Mouse (Mus musculus): ENCODE data around the gene Taf4.

Gene Taf4

GRCm38 (mm10) chr2:179931741-179932140 lies 44.7 kb downstream of the Taf4 start:
- DNase-seq: peak; percentile 34

DNA sequence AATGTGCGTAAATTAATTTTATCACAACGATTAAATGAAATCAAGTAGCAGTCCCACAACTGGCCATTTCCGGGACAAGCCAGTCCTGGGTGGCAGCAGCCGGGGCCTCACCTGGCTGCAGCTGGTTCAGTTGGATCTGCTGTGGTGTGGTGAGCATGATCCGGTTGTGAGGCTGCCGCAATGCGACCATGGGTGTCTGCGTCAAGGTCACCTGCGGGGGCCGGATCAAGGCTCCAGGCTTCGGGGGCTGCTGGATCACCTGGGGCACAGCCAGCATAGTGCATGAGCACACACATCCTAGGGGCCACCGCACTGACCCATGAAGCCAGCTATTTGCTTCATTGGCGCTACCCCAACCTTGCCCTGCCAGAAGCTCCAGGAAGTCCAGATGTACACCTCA lies 47.3 kb downstream of the Taf4 start:
- DNase-seq: no peak

- no peak for DNase-seq
Observed at GRCm38 (mm10) chr2:179924038-179924437, 52.4 kb downstream of the Taf4 start.

DNA sequence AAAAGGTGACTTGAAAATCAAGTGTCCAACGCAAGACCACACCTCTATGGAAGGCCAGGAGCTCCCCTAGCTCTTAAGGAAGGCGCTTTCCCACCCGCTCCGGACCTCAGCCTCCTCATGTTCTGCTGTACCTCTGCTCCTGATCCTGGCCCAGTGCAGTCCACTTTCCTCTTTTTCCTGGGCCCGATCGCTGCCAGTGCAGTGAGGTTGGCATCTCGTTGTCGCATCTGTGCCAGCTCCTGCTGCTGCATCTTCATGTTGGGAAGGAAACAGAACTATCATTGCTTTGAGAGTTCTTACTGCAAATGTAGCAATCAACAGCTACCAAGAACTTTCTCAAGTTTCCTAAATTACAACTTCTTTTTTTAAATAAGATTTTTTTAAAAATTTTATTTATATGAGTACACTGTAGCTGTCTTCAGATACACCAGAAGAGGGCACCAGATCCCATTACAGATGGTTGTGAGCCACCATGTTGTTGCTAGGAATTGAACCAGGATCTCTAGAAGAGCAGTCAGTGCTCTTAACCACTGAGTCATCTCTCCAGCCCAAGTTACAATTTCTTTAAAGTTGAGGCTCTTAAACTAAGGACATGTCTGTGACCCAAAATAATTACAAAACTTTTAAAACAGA lies 55.3 kb downstream of the Taf4 start:
- DNase-seq: peak; percentile 25

DNA sequence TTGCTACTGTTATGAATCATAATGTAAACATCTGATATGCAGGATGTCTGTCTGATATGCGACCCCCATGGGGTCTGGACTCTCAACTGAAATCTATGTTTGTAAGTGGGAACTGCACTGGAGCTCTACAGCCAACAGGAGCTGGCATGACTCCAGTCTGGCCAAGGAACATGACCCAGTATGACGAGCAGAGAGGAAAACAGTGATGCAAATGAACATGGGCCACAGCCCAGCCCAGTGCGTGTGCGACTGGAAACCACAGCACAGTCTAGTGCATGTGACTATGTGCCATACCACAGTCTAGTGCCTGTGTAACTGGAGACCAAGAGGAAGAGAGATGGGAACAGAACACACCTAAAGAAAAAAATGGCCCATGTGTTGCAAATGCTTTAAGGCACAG lies 56.4 kb downstream of the Taf4 start:
- DNase-seq: no peak

DNA sequence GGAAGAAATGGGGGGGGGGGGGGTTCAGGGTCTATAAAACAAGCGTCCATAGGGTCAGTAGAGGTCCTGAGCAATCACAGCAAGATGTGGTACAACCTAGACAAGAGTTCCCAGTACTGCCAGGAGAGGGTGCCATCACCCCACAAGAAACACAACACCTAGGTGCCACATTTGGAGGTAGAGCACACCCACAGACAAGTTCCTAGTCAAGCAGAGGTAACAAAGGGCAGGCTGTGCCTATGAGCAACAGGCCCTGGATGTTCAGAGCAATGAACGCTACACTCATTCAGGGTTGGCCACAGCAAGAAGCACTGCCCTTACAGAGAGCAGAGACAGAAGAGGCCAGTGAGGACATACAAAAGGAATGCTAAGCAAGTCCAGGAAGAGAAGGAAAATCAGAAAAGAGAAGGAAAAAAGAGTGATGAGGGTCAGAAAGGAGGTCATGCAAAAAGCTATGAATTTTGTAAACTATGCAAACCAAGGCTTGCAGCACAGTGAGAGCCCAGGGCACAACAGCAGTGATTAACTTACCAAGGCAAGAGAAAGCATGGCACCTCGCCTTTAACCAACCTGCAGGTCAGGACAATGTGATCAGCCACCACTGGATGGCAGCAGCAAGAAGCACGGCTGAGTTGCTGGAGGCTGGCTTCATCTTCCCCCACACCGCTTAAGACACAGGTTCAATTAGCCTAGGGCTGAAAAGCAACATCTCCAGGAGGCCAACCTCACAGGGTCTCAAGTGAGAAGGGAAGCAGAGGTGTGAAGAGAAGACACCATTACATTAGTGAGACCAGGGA lies 59.4 kb downstream of the Taf4 start:
- DNase-seq: peak; percentile 68

DNA sequence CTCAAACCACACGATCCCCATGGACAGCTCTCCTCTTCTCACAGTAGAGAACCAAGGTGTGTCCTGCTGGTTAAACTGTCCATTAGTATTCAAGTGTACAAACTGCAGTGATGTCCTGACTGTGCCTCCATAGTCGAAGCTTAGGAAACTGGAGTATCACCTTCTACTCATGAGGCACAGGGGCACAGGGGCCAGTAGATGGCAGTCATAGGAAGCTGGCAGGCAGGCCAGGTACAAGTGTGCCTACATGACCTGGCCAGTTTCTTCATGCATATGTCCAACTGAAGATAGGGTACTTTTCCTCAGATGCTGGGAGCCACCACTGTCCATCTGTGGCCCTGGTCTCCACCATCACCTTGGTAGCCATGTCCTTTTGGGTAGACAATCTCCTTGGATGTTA lies 62.2 kb downstream of the Taf4 start:
- DNase-seq: no peak

GRCm38 (mm10) chr2:179913349-179913748 lies 63.1 kb downstream of the Taf4 start:
- no peak for DNase-seq

- no peak for DNase-seq
Observed at GRCm38 (mm10) chr2:179912911-179913310, 63.5 kb downstream of the Taf4 start.

DNA sequence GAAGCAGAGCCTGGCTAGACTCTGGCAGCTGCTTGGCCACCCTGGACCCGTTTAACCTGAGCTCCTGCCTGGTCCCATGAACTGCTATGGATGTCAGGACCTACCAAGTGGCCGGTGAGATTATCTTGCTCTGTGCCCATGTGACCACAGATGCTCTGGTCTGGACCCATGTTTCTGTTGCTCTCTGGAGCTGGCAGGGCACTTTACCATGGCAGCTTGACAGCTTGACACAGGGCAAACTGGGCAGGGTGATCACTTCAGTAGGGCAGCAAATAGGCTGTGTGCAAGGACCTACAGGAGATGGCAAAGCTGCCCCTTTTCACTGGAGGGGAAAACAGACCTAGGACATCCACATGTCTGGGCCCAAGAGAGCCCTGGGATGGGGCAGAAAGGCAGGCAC lies 79.5 kb downstream of the Taf4 start:
- DNase-seq: no peak

GRCm38 (mm10) chr2:179891048-179891447 lies 85.4 kb downstream of the Taf4 start:
- no peak for DNase-seq

GRCm38 (mm10) chr2:179884561-179884960 lies 91.9 kb downstream of the Taf4 start:
- DNase-seq: no peak

- no peak for DNase-seq
Observed at GRCm38 (mm10) chr2:179877551-179878215, 98.8 kb downstream of the Taf4 start.

GRCm38 (mm10) chr2:179875147-179875546 lies 101.3 kb downstream of the Taf4 start:
- peak; percentile 54 for DNase-seq

- DNase-seq: no peak
Observed at GRCm38 (mm10) chr2:179873315-179873714, 103.1 kb downstream of the Taf4 start.

DNA sequence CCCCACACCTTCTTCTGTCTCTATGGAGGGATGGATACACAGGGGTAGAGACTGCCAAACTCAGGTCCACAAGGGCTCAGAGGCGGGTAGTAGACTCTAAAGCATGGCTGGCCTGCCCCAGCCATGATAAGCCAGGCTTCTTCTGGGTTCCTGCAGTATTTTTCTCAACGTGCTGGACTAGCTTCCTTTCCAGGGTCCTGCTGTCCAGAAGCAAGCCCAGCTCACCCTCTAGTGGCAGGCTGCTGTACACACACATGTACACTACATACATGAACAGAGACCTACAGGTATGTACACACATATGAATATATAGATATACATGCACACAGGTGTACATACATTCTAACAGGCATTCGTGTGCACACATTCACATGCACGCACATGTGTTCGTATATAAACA lies 103.7 kb downstream of the Taf4 start:
- peak; percentile 19 for DNase-seq

DNA sequence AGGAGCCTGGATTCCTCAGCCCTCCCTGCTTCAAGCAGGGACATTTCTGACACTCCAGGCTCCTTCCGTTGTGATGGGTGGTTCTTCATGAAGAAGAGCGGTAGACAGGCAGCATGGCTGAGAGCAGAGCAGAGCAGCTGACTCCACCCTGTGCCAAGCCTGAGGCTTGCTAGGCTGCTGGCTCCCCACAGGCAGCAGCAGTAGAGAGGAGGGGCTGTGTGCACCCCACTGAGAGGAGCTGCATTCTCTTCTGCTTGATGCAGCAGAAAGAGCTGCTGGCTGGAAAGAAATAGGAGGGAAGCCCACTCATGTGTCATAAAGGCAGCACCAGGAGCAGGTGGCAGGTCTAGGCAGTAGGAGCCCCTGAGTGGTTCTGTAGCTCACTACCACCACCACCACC lies 106.6 kb downstream of the Taf4 start:
- DNase-seq: peak; percentile 21

GRCm38 (mm10) chr2:179867669-179868068 lies 108.8 kb downstream of the Taf4 start:
- DNase-seq: no peak

DNA sequence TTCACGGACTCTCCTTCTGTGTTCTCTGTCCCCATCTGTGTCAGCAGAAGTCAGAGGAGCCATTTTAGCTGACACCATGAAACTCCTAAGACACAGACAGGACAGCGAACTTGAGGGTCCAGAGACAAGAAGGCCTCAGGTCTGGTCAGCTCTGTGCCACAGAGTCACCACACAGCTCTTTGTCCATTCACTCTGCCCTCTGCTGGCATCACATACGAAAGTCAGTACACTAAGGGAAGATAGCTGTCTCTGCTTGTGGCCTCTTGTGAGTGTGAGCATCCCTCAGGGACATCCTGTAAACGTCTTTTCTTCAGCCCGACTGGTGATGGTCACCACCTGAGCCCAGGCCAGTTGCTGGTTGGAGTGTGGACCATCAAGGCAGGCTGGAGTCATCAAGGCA lies 111.3 kb downstream of the Taf4 start:
- DNase-seq: no peak

DNA sequence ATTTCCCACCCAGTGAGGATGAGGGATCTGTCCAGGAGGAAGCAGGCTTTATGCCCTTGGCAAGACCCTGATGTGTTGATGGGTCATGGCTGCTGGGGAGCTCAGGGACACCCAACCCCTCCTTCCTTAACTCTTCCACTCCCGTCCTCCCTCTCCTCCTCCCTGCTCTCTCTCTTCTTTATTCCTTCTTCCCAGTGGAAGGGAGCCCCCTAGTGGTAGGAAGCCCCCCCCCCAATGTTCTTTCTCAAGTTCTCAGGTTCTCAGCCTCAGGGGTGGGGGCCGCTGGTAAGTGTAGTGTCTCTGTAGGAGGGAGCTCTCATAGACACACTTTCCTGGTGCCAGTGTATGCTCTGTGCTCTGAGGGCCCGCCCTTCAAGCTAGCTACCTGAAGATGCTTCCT lies 113.2 kb downstream of the Taf4 start:
- no peak for DNase-seq

DNA sequence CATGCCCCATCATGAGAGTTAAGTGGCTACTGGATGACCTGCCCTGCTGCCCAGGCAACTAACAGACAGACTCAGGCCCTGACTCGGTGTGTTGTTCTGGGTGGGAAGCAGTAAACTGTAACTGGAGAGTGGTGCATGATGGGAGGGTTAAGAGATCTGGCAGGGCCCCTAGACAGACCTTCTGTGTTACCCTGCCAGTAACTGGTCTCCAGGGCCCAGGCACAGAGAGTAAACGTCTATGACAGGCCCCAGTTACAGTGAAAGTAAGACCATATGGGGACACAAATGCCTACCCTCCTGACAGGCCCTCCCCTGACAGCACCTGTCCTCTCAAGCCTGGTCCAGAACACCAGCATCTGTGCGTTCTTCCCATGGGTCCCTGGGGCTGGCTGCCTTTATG lies 113.8 kb downstream of the Taf4 start:
- no peak for DNase-seq
